Mouse (Mus musculus) brain, embryonic 14.5 days (tissue): ENCODE results near the gene Baiap2.

Experiments used
- CTCF ChIP-seq: fragments of 200-500 bp; IDR thresholded peaks from 2 replicates; pipeline ENCODE4 v1.5.1; 2012; ENCODE audit warnings: inconsistent platforms, mild to moderate bottlenecking, moderate library complexity, borderline replicate concordance; ENCODE audit not compliant: insufficient read depth, insufficient read length; ENCODE audit errors: extremely low read depth
- POLR2A ChIP-seq: fragments of 200-500 bp; IDR thresholded peaks from 2 replicates; pipeline ENCODE4 v1.6.1; 2012; ENCODE audit warnings: mild to moderate bottlenecking, inconsistent platforms, borderline replicate concordance; ENCODE audit not compliant: poor library complexity, insufficient read depth, insufficient read length, severe bottlenecking; ENCODE audit errors: extremely low read depth

- TF ChIP-seq CTCF, result no peak
- peak; percentile 57 for TF ChIP-seq POLR2A
Observed at GRCm38 (mm10) chr11:119942201-119942726, 299 bp upstream of the Baiap2 start.
